Mouse (Mus musculus) heart, postnatal 36 days (tissue): ENCODE measurements around the gene Usp6nl. TPM values are rescaled to one million over a fixed set of nuclear protein-coding genes. Genes with fewer than 3 reads are reported as not detected.

ENCODE experiments used
- DNase-seq, 2 experiments: peaks; one replicate each; pipeline ENCODE4 v3.0.0; 2021 to 2022
- intact Hi-C: fragments of 180-260 bp; cut with DNase I; formaldehyde crosslinking; loops from one replicate; pipeline ENCODE4 v1.15.1; 2025
- total RNA-seq, 2 experiments: library from RNA; stranded (reverse); gene quantifications; 2 replicates each; pipeline ENCODE4 v1.2.3; 2021

Usp6nl gene
- total RNA-seq, 2 experiments from 2014 or later: 5.5 to 6.5 TPM

GRCm38 (mm10) chr2:6330756-6331155 is 8.3 kb downstream of the Usp6nl start:
- no peak for DNase-seq

GRCm38 (mm10) chr2:6331324-6332137 is 9.1 kb downstream of the Usp6nl start:
- no peak for DNase-seq
- intact Hi-C loops: no loop called here

More at GRCm38 (mm10) chr2:6330756-6331155, 8.3 kb downstream of the Usp6nl start:
- intact Hi-C loops: no loop called here

- intact Hi-C loops: no loop called here
- DNase-seq: no peak
Observed at GRCm38 (mm10) chr2:6333570-6333969, 11.1 kb downstream of the Usp6nl start.

GRCm38 (mm10) chr2:6334011-6334410 is 11.5 kb downstream of the Usp6nl start:
- no peak for DNase-seq
- intact Hi-C loops: no loop called here

- intact Hi-C loops: no loop called here
Observed at GRCm38 (mm10) chr2:6335032-6335735, 12.7 kb downstream of the Usp6nl start.

GRCm38 (mm10) chr2:6336013-6336412 is 13.5 kb downstream of the Usp6nl start:
- no peak for DNase-seq
- intact Hi-C loops: no loop called here

More at GRCm38 (mm10) chr2:6335032-6335735, 12.7 kb downstream of the Usp6nl start:
- DNase-seq: no peak

- intact Hi-C loops: no loop called here
- DNase-seq: no peak
Observed at GRCm38 (mm10) chr2:6336649-6337048, 14.2 kb downstream of the Usp6nl start.

GRCm38 (mm10) chr2:6337436-6337835 is 15.0 kb downstream of the Usp6nl start:
- intact Hi-C loops: no loop called here
- no peak for DNase-seq

- intact Hi-C loops: no loop called here
- no peak for DNase-seq
Observed at GRCm38 (mm10) chr2:6338031-6338629, 15.7 kb downstream of the Usp6nl start.

- intact Hi-C loops: no loop called here
- DNase-seq: no peak
Observed at GRCm38 (mm10) chr2:6340439-6340838, 18.0 kb downstream of the Usp6nl start.

GRCm38 (mm10) chr2:6341496-6341895 is 19.0 kb downstream of the Usp6nl start:
- intact Hi-C loops: no loop called here

GRCm38 (mm10) chr2:6349256-6350092 is 27.0 kb downstream of the Usp6nl start:
- intact Hi-C loops: no loop called here
- DNase-seq: no peak

More at GRCm38 (mm10) chr2:6341496-6341895, 19.0 kb downstream of the Usp6nl start:
- DNase-seq: no peak

GRCm38 (mm10) chr2:6350164-6350563 is 27.7 kb downstream of the Usp6nl start:
- DNase-seq: no peak
- intact Hi-C loops: no loop called here

- intact Hi-C loops: no loop called here
- no peak for DNase-seq
Observed at GRCm38 (mm10) chr2:6350931-6351695, 28.6 kb downstream of the Usp6nl start.

- DNase-seq: no peak
- intact Hi-C loops: no loop called here
Observed at GRCm38 (mm10) chr2:6352541-6352971, 30.1 kb downstream of the Usp6nl start.

- DNase-seq: no peak
- intact Hi-C loops: no loop called here
Observed at GRCm38 (mm10) chr2:6353060-6353459, 30.6 kb downstream of the Usp6nl start.

GRCm38 (mm10) chr2:6357306-6357705 is 34.8 kb downstream of the Usp6nl start:
- no peak for DNase-seq
- intact Hi-C loops: no loop called here

GRCm38 (mm10) chr2:6359645-6360044 is 37.2 kb downstream of the Usp6nl start:
- intact Hi-C loops: no loop called here
- no peak for DNase-seq

- intact Hi-C loops: no loop called here
- no peak for DNase-seq
Observed at GRCm38 (mm10) chr2:6363126-6363525, 40.7 kb downstream of the Usp6nl start.

- intact Hi-C loops: no loop called here
- DNase-seq: no peak
Observed at GRCm38 (mm10) chr2:6363922-6364321, 41.5 kb downstream of the Usp6nl start.
